Mouse (Mus musculus) left cerebral cortex, adult 2 months (tissue): ENCODE results near the gene Mpz. TPM values are rescaled to one million over a fixed set of nuclear protein-coding genes. Genes with fewer than 3 reads are reported as not detected.

Source experiments
- DNase-seq, 2 experiments: peaks; one replicate each; pipeline ENCODE4 v3.0.0; 2021 to 2022; ENCODE audit warnings: low spot score in 2 of 2, mixed read lengths in 1 of 2; ENCODE audit errors: extremely low spot score in 1 of 2
- H3K27ac ChIP-seq: fragments of 200-600 bp; 2 replicates; pipeline ENCODE4 v1.8.1; 2022
- H3K4me3 ChIP-seq: fragments of 200-600 bp; 2 replicates; pipeline ENCODE4 v1.8.1; 2022
- CTCF ChIP-seq: fragments of 200-600 bp; IDR thresholded peaks from 2 replicates; pipeline ENCODE4 v1.8.1; 2022; ENCODE audit warnings: antibody characterized with exemption, mild to moderate bottlenecking, moderate library complexity
- intact Hi-C: fragments of 180-260 bp; cut with DNase I; formaldehyde crosslinking; loops from one replicate; pipeline ENCODE4 v1.15.1; 2025
- total RNA-seq, 2 experiments: library from RNA; stranded (reverse); gene quantifications; 2 replicates each; pipeline ENCODE4 v1.2.3; 2021

Gene Mpz
- total RNA-seq, 2 experiments from 2014 or later = not detected

DNA sequence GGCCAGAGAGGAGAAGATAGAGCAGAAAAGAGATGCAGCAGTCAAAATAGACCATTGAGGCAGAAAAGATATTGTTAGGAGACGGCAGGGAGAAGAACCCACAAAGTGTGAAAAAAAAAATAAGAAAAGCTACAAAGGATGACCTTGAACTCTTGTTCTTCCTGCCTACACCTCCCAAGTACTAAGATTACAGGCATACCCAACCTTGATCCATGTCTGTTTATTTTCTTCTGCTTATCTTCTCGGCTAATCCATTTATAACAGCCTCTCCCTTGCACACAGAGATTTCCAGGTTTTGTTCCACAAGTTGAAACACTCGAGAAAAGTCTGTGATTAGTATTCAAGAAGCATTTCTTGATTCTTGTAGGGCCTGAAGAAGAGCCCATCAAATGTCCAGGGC lies 19.4 kb downstream of the Mpz start:
- DNase-seq = no peak
- intact Hi-C loops = no loop called here
- no peak for TF ChIP-seq CTCF
- no peak overlapping the region for H3K4me3 ChIP-seq
- H3K27ac ChIP-seq = 0 out of 2 replicates have a peak overlapping the region, but pooled peaks have one; percentile 40

DNA sequence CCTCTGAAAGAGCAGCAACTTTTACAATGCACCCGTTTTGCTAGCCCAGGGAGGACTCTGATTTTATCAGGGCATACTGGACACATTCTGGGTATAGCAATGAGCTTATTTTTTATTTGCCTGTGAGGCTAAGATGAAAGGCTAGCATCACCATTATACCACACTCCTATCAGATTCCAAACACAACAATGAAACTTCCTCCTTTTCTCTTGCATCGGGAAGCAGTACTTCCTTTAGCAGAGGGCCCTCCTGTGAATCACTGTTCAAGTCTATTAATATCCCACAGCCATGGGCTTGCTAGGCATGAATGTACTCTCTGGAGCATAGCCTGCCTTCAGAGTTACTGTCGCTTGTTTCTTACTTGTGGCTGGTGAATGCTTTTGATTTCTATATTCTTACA lies 20.6 kb downstream of the Mpz start:
- TF ChIP-seq CTCF = no peak
- intact Hi-C loops = no loop called here
- no peak overlapping the region; the same call in 1 of the 2 replicates for H3K27ac ChIP-seq
- no peak overlapping the region for H3K4me3 ChIP-seq
- DNase-seq = no peak

DNA sequence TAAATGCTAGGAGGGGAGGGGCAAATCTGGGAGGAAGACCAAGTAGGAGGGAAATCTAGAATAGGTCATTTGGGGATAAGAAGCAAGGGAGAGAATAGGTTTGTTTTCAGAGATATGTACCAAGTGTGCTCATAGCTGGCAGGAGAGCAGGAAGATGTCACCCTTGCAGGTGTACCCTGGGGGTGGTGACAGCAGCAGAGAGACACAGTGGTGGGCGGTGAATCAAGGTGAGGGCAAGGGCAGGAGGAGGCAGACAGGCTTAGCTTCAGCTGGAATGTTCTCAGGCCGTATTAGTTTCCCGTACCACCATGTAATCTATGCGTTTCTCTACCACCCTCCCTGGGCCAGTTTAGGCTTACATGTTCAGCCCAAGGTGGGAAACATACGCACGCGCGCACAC lies 22.3 kb downstream of the Mpz start:
- intact Hi-C loops = no loop called here
- H3K27ac ChIP-seq = no peak overlapping the region
- H3K4me3 ChIP-seq = no peak overlapping the region
- DNase-seq = no peak
- TF ChIP-seq CTCF = no peak

DNA sequence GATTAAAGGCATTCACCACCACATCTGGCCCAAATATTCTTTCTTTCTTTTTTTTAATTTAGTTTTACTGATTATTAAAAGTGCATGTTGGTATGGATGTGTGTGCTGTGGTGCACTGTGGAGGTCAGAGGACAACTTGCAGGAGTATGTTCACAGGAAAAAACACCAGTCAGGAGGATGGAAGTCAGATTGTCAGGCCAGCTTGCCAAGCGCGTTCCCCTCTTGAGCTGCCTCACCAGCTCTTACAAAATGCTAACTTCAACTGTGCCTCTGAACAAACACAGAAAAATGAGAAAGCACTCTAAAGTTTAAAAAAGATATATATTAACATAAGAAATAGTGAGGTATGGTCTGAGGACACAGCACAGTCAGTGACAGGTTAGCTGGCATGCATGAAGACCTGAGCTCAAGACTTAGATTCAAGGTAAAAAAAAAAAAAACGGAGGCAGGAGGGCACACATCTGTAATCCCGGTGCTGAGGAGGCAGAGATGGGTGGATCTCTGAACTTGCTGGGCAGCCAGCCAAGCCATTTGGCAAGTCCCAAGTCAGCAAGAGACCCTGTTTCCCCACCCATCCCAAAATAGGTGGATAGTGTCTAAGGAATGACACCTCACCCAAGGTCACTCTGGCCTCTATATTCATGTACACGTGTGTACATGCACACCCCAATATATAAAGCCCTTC lies 29.1 kb downstream of the Mpz start:
- no peak overlapping the region for H3K4me3 ChIP-seq
- no peak overlapping the region for H3K27ac ChIP-seq
- no peak for TF ChIP-seq CTCF
- intact Hi-C loops = no loop called here
- DNase-seq = no peak

DNA sequence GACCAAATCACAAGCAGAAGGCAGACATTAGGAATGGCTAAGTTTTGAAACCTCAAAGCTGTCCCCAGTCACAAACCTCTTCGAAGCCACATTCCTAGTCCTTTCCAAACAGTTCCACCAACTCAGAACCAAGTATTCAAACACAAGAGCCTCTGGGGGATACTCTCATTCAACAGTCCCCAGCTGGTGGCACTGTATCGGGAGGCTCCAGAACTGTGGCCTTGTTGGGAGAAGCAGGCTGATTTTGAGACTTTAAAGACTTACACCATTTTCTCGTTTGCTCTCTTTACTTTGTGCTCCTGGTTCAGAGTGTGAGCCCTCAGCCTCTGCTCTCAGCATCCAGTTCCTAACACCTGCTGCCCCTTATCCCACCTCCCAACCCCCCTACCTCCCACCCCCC lies 32.5 kb downstream of the Mpz start:
- Histone ChIP-seq H3K27ac (no peak overlapping the region), H3K4me3 (no peak overlapping the region)
- no peak for DNase-seq
- TF ChIP-seq CTCF = no peak
- intact Hi-C loops = no loop called here

DNA sequence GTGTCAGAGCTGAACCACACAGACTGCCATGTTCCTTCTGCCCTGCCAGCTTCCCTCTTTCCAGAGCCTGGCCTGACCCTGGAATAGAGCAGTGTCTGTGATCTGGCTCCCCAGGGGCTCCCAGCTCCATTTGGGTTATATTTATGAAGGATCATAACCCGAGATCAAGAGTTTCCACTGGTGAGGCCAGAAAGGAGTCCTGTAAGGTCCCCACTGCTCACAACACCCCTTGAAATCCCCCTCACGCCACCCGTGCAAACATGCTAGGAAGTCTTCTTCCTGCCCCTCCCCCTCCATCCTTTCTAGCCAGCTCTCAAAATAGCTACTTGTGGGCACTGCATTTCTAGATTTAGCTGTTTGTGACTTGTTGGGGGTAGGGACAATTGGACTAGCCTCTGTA lies 33.1 kb downstream of the Mpz start:
- TF ChIP-seq CTCF = no peak
- intact Hi-C loops = no loop called here
- no peak overlapping the region for H3K27ac ChIP-seq
- DNase-seq = no peak
- H3K4me3 ChIP-seq = no peak overlapping the region

DNA sequence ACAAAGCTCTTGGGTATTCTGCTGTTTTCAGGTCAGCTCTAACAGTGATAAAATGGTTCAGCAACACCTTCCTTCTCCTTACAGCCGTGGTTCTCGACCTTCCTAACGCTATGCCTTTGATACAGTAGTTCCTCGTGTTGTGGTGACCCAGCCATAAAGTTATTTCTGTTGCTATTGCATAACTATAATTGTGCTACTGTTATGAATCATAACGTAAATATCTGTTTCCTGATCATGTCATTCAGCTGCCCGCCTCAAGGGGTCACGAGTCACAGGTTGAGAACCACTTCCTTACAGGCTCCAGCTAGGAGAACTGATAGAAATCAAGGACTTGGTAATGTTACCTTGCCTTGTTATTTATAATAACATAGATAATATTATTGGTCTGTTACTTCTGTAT lies 33.8 kb downstream of the Mpz start:
- Histone ChIP-seq H3K4me3 (no peak overlapping the region), H3K27ac (peak overlapping the region; percentile 29; the same call in 1 of the 2 replicates)
- TF ChIP-seq CTCF = peak; percentile 25
- no peak for DNase-seq
- intact Hi-C loops = no loop called here

DNA sequence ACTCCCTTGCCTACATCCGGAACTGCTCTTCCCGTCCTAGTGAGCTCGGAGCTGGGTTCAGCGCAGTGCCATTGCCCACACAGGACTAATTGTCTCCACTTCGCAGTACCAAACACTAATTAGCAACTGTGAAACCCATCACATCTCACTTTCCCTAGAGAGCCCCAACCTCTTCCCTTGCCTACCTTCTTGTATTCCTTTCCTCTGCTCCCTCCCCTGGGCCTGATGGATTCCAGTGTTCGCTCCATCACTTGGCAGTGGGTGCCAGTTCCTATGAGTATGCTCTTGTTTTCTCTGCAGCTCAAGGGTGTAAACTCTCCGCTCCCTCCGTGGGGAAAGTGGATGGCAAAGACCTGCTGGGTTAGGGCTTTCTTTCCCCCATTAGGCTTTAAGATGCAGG lies 35.1 kb downstream of the Mpz start:
- no peak overlapping the region for H3K27ac ChIP-seq
- TF ChIP-seq CTCF = no peak
- intact Hi-C loops = no loop called here
- DNase-seq = no peak
- H3K4me3 ChIP-seq = no peak overlapping the region

DNA sequence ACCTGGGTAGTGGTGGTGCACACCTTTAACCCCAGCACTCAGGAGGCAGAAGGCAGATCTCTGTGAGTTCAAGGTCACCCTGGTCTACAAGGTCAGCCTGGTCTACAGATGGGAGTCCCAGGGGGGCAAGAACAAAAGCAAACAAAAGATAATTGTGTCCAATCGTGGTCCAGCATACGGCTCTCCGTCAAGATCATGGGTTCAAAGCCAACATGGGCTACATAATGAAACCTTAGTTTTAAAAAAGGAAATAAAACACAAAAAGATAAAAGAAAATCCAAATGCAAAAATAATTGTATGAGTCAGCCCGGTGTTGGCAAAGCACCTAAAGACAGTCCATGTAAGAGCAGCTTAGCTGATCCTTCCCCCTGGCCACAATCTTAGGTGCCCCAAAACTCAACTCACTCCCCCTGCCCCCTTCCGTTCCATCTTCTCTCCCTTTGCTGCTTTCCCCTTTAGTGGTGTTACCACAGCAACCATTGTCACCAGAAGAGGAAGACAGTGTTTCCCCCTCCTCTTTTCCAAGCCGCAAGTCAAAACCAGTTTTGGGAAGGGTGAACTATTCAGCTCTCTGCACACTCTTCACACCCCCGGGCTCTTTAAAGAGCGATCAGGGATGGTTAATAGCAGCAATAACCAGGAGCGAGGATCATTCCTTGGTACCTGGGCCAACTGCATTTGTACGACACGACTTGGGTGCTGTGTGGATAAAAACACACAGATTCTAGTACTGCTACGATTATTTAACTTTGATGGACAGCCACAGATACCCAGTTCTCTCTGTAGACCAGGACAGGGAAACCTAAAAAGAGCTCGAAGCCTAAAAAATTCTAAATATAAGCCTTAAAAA lies 37.6 kb downstream of the Mpz start:
- Histone ChIP-seq H3K4me3 (no peak overlapping the region), H3K27ac (peak overlapping the region; percentile 24; the same call in 1 of the 2 replicates)
- intact Hi-C loops = no loop called here
- no peak for DNase-seq
- no peak for TF ChIP-seq CTCF

DNA sequence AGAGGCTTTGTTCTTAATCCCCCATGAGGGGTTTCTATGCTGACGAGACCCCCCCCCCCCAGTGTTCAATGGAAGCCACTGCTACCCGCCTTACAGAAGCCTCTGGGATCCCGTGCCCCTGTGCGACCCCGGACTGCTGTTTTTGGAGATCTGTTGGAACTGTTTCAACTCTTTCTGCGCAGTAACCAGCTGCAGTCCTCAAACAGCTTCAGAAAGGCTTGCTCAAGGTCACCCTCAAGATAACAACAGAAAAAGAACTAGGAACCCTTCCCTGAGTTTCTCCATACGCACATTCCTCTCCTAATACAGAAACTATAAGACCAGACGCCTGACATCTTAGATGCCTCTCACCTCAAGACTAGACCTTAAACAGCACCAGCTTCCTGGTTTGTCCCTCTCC lies 38.5 kb downstream of the Mpz start:
- DNase-seq = no peak
- no peak overlapping the region for H3K27ac ChIP-seq
- intact Hi-C loops = no loop called here
- TF ChIP-seq CTCF = no peak
- H3K4me3 ChIP-seq = no peak overlapping the region

DNA sequence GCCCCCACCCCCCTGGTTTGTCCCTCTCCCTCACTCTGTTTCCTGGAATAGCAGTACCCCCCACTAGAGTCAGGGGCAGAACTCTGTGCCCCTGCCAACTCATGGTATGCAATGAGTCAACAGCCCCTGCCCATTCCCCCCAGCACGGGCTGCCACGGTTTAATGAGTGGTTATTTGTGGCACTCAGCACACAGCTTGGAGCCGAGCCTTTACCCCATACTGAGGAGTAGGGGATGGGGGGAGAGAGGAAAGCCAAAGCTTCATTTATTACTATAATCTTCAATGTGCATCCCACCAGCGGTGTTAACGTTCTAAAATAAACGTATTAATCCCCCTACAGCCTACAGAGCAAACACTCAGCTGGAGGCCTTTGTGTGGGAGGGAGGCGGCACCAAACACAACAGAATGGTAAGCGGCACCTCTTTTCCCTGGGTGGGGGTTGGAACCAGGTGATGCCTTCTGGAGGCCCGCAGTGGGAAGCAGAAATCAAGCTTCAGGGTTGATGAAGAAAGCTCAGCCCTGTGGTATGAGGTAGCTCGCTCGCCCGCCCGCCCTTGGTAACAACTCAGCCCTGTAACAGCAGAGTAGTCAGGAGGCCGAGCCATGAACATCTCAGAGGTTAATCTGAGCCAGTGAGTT lies 39.1 kb downstream of the Mpz start:
- TF ChIP-seq CTCF = no peak
- DNase-seq = peak in 1 of 2 experiments; percentile 18
- 0 out of 2 replicates have a peak overlapping the region, but pooled peaks have one; percentile 20 for H3K27ac ChIP-seq
- intact Hi-C loops = no loop called here
- no peak overlapping the region for H3K4me3 ChIP-seq

DNA sequence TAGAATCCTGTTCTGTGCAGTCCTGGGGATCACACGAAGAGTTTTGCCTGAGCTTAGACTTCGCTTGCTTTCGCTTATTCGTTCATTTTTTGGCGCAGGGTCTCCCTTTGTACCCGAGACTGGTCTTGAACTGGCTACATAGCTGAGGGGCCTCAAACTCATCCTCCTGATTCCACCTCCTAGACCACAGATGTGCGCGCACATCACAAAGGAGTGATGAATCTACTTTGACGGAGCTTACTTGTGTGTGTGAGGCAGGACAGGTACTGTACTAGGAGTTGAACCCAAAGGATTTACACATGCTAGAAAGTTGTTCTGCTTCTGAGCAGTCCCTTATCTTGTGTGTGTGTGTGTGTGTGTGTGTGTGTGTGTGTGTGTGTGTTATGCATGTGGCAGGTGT lies 40.3 kb downstream of the Mpz start:
- intact Hi-C loops = no loop called here
- Histone ChIP-seq H3K27ac (no peak overlapping the region), H3K4me3 (no peak overlapping the region)
- DNase-seq = no peak
- TF ChIP-seq CTCF = no peak
